Mouse (Mus musculus) erythroblast, adult 5-6 weeks (primary cell): Measurements from ENCODE around the gene Rps6kc1. TPM values are rescaled to one million over a fixed set of nuclear protein-coding genes. Genes with fewer than 3 reads are reported as not detected.
A peak's percentile ranks its signal among the peaks of the same experiment; 100 is the strongest.

Experiments
- ATAC-seq: replicated peaks from 2 replicates; pipeline ENCODE4 v1.8.0; 2016; ENCODE audit warnings: moderate number of reproducible peaks, mild to moderate bottlenecking, moderate TSS enrichment, inconsistent platforms; ENCODE audit not compliant: poor library complexity, low FRiP score, severe bottlenecking
- total RNA-seq, 2 experiments: library from RNA; stranded (forward) in 1 of 2; stranded (reverse) in 1 of 2; fragments of 150-400 nt in 1 of 2; fragments of 200-764, 138-1000 nt in 1 of 2; gene quantifications; 2 replicates each; pipeline versions ENCODE4 v1.2.3 to v1.2.4; 2015 to 2017; ENCODE audit warnings: low replicate concordance in 2 of 2

Gene Rps6kc1
- total RNA-seq, 2 experiments from 2014 or later, result 0.19 to 4.6 TPM

DNA sequence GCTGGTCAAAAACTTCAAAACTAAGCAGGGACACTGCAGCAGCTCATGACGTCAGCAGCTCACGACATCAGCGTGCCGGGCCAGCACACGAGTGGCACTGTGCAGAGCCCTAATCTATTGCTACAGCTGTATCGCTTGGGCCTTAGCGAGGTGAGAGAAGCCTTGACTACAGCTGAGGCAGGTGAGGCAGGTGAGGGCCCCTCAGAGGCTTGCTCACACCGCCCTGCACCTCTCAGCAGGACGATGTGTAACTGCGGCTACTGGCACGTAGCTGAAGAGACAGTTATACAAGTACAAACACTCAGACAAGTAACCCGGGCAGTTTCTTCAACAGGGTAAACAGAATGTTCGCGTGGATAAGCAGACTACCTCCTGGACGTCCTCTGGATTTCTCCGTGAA, 6.9 kb downstream of the Rps6kc1 start:
- no peak for ATAC-seq

DNA sequence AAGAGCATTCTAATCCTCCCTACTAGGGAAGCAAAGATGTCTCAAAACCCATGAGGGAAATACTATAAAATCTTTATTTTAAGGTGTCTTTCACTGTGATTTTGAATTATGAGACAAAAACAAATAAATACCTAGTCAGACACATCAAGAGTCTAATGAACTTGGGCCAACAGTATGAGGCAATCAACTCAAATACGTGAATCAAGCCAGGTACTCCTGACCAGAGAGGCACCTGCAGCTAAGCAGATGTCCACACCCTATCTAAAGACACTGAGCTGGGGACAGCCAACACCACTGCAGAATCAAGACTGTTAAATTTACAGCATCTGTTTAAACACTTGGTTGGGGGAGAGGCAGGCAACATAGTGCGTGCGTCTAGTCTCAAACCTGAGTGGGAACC, 7.4 kb downstream of the Rps6kc1 start:
- ATAC-seq, result no peak

DNA sequence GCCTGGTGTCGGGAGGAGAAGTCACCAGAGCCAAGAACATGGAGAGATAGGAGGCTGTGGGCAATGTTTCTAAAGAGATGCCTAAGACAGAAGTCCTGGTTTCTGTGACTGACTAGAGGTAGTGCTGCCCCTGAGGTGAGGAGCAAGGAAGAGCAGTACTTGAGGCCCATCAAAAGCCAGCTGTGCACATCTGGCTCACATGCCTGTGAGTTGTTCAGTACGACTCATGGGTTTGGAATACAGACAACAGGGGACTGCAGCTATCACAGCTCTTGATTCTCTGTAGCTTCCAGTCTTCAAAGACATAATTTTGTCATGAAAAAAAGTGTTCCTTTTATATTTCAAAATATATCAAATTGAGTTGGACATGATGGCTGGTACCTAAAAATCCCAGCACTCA, 10.5 kb downstream of the Rps6kc1 start:
- ATAC-seq, result no peak

DNA sequence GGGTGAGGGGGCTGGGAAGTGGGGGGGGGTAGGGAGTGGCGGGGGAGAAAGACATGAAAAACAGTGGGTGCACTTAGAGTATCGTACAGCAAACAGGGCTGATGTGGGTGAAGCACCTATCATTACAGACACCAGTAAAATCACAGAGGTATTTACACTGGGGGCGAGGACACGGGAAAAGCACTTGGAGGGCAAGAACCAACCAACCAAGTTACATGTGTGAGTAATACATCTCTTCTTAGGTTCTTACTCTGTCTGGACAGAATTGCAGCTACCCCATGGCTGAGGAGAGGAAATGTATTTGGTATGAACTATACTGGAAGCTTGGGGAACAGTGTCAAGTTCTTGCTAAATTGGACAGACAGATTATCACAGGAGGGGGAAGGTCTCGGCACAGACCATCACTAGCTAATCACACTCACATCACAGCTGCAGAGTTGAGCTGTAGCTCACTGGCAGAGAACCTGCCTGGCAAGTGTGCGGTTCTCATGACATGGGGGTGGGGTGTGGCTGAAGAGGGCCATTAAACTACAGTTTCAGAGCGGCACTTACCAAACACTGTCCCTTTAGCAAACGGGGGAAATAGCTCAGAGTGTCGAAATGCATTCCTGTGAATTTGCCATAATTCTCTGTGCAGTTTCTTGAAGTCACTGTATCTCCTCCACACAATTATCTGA, 12.5 kb downstream of the Rps6kc1 start:
- no peak for ATAC-seq

DNA sequence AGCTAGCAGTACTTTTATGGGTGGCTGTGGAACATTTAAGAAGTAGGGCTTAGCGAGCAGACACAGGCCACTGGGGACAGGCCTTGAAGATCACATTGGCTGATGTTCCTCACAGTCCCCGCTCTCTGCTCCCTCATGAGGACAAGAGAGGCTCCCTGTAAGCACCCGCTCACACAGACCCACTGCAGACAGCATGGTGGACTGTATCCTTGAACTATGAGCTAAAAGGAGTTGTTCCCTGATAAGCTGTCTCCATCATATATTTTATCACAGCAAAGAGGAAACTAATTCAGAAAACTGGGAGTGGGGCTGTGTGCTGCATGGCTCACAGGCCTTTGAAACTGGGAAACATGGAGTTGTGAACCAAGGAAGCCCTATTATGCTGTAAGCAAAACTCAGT, 13.4 kb downstream of the Rps6kc1 start:
- no peak for ATAC-seq

DNA sequence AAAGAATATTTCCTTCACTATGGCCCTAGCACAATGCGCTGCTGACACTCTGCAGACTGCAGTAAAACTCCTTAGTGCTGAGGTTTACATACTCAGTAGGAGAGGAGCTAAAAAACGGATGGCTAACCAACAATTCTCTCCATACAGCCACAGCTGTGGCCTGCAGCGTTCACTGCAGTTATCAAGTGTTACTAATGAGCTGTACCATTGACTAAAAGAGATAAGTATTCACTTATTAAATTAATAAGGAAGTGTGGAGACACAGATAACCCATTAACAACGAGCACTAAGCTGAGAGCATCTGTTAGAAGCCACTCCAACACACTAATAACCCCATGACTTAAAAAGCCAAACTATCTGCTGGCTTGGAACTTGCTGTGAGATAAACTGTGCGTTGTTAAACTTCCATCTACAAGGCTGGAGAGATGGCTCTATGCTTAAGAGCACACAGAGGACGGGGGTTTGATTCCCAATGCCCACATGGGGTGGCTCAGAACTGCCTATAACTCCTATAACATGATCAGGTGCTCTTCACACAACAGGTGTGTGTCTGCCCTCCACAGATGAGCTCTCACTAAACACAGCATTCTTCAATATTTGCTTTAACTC, 17.9 kb downstream of the Rps6kc1 start:
- ATAC-seq, result no peak

DNA sequence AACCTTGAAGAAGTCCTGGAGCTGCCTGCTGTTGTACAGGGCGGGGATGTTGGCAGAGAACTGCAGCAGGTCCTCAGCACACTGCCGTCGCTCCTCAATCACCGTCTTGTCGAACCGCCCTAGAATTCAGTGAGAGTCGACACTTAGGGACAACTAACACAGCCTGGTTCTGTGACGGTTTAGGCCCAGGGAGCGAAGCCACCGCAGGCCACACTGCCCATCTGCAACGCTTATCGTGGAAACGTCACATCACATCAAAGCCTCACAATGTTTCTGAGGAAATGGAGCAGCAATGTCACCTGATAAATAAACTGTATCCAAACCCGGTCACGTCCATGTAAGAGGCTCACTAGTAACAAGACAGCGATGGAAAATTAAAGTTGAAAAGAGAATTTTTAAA, 22.9 kb downstream of the Rps6kc1 start:
- ATAC-seq, result no peak

DNA sequence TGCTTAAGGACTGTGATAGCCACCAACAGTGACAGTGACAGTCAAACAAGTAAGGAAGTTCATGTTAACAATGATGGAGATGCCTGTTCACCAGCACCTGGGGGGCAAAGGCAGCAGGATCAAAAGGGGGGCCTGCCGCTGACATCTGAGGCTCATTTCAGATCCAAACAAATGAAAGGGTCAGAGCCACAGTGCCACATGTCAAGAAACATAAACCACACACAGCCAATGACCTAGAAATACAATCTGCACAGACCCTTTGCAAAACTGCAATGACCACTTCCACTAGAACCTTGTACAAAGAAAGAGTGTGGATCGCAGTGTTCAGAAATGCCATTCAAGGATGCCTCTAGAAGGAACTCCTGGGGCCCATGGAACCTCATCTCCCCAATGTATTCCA, 23.5 kb downstream of the Rps6kc1 start:
- no peak for ATAC-seq

DNA sequence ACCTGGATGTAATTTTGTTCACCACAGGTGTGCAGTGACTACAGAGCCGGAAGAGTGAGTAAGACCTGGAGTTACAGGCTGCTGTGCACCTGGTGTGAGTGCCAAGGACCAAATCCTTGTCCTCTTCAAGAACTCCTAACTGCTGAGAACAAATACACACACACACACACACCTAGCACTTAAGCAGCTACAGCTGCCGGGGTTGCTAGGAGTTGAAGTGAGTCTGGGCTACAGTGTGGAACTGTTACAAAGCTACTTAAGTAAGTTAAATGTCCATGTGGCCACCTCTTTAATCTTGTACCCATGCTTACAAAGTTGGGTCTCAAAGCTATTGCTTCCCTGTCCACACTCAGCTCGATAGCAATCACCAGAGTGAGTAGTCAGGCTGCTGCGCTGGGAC, 25.6 kb downstream of the Rps6kc1 start:
- no peak for ATAC-seq

DNA sequence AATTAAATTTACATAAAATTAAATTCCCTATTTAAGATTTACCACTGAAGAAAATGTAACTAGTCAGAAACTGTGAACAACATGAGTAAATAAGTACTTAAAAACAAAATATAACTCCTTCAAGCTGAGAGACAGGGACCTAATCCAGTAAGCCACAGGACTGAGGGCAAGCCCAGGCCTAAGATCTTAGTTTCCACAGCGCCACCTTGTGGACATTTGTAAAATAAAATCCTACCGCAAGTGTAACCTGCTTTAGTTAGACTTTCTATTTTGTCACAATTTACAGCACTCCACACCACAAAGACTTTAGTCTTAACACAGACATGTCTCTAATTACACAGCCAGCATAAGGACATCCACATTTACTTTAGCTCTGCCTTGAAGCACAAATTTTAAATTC, 30.1 kb downstream of the Rps6kc1 start:
- peak; percentile 75 for ATAC-seq

DNA sequence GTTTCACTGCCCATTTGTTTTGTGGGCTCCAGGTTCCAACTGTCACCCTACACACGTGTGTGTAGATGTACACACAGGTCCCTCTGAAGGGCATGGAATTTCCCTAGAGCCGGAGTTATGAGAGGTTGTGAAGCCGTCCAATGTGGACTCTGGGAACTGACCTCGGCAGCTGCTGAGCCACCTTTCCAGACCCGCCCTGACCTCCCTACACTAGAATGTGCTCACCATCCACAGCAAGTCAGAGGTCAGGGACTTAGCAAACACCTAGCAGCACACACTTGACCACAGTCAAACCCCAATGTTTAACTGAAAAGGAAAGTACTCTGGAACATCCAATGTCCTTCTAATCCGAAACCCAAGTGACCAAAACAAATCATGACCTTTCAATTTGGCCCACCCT, 30.9 kb downstream of the Rps6kc1 start:
- ATAC-seq, result no peak

DNA sequence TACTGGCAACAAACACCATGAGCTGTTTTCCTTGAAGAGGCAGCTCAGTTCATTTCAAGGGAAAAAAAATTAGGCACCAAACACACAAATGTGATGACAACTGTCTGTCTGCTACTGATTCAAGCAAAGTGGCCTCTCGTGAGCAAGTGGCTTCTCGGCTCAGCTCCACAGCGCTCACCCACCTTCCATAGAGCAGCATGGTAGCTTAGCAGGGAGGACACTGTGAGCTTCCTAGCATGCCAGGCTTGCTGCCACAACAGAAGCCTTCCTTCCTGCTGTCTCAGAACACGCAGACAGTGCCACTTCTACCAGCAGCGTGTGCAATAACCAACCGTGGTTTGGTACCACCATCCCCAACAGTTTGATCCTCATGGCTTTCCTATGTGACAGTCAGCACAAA, 35.8 kb downstream of the Rps6kc1 start:
- no peak for ATAC-seq

DNA sequence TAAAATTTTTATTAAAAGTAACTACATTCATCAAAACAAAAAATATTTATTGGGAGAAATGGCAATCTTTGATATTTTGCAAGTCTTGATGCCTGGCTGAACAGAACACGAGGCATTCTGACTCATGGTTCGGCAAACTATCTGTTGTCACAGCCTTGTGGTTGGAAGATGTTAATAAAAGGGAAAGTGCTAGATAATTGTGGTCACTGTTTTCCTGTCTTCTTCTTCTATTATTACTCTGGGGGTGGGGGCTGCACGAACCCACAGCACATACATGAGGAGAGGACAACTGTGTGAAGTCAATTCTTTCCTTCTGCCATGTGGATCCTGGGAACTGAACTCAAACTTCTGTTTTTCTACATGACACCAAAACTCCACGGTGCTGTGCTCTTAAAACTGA, 36.5 kb downstream of the Rps6kc1 start:
- no peak for ATAC-seq

DNA sequence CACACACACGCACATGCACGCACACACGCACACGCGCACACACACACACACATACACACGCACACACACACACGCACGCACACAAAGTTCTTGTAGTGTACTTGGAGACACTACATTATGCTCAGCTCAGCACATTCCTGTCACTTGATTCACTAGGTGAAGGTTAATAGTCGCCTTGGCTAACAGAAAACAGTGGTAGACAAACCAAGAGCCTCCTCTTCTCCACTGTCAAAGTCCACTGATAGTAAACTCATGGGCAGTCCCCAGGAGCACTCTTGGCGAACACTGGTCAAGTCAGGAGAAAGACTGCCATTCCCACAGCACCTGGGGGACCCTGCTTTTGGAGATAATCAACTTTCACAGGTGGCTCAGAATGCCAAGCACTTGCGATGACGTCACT, 40.5 kb downstream of the Rps6kc1 start:
- ATAC-seq, result no peak

DNA sequence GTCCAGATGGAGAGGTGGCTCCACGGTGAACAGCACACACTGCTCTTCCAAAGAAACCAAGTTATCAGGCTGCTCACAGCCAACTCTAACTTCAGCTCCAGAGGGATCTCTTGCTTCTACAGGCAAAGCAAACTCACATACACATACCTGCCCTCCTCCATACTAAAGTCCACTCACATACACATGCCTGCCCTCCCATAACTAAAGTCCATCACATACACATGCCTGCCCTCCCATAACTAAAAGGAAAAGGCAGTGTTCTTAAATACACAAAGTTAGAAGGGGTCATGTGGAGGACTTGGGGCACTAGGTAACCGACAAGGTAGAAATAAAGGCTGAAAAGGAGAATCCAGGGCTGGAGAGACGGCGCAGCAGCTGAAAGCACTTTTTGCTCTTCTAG, 41.6 kb downstream of the Rps6kc1 start:
- no peak for ATAC-seq

DNA sequence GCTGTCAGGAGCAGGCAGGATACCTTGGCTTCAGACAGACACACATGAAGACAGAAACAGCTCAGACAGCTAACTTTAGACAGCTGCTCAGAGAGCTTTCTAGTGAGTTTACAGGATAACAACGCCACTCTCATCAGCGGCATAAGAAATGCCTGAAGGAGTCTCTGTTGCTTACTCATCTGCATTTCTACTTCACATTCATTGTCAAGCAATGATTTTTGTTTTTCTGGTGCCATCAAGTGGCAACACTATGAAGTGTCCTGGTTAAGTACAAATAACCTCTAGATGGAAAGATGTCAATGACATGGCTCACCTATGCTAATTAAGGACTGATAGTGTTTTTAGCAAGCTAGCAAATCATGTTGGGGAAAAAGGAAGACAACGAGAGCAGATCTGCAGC, 42.8 kb downstream of the Rps6kc1 start:
- ATAC-seq, result no peak

DNA sequence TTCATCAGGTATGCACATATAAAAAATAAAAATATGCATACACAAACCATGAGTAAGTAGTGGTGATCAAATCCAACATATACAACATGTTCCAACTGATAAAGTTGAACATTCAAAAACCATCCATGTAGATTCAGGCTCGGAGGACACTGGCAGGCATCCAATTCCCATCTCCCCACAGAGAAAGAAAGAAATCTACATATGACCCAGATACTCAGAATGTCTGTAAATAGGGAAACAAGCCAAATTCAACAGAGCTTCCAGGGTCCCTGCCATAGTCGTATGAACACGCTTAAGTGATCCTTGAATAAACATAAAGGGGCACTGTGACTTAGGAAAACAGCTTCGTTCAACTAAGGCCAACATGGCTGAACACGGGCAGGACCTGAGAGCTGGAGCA, 49.9 kb downstream of the Rps6kc1 start:
- no peak for ATAC-seq

DNA sequence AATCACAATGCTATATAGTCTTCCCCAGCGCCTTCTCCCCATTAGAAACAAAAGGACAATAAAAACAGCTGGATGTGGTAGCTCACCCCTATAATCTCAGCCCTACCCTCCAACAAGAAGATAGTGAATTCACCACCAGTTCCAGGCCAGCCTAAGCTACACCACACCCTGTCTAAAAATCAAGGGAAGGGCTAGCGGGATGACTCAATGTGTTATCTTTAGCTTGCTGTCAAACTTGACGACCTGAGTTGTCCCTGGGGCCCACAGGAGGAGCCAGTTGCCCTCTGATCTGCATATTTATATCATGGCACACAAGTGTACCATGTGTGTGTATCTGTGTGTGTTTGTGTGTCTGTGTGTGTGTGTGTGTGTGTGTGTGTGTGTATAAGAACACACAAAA, 57.1 kb downstream of the Rps6kc1 start:
- no peak for ATAC-seq

DNA sequence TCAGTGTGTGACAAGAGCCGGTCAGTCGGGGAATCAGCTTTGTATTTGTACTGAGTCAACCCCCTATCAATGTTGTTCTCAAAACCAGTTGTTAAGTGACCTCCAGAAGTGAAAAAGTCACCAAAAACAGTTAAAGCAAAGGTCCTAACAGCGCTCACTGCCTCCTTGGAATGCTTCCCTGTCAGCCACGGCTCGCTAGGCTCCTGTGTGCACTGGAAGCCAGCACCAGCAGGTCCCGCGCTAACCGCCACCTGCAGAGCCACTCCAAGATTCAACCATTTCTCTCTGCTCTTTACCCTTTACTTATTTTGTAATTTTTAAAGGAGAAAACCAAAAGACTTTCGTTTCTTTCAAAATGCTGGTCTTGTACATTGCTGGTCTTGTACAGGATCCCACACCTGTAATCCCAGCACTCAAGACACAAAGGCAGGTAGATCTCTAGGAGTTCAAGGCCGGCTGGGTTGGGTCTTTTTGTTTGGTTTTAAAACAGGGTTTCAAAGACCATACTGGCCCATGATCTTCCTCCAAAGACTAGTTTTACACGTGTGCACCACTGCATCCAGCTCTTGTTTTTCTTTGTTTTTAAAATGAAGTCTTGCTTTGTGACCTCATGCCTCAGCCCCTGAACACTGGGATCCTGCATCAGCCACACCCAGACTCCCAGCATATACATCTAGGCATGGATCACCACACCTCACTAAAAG, 62.3 kb downstream of the Rps6kc1 start:
- no peak for ATAC-seq

DNA sequence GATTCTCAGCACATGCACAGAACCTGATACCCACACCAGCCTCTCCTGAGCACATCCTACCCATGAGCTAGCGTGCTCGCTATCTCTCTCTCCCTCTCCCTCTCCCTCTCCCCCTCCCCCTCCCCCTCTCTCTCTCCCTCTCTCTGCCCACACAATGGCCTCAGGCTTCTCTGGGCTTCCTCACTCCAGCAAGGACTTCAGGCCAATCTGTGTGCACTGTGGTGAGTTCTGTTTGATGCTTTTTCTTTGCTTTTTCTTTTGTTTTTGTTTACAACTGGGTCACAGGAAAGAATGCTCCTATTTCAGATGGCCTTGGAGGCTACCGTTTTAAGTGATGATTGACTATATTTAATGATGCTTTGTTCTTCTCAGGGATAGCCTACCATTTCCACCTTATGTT, 62.9 kb downstream of the Rps6kc1 start:
- ATAC-seq, result no peak

DNA sequence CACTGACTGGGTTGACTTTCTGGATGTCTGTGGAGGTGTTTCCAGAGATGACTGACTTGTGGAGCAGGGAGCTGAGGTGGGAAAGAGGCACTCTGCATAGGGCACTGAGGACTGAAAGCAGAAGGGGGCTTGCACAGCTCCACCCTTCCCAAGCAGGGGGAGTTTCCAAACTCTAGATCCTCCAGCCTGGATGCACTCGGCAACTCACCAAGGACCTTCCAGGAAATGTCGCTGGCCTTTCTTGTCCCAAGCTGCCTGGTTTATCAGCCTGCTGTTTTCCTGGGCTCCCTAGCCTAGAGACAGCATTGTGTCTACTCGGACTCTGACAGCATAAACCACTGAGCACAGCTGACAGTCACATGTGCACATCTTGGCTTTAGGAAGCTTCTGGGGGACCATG, 64.6 kb downstream of the Rps6kc1 start:
- no peak for ATAC-seq
